Mouse (Mus musculus) forebrain, embryonic 12.5 days (tissue): Measurements from ENCODE around the gene Crocc2. TPM values are rescaled to one million over a fixed set of nuclear protein-coding genes. Genes with fewer than 3 reads are reported as not detected.

Source experiments
- ATAC-seq: fragments of 200-750 bp; cut with Nextera tagmentation; 2 replicates; pipeline ENCODE4 v1.8.0; 2017; ENCODE audit warnings: moderate TSS enrichment; ENCODE audit not compliant: low FRiP score
- H3K27ac ChIP-seq: fragments of 300-500 bp; sonication (generic); 2 replicates; pipeline ENCODE4 v1.5.1; 2016; ENCODE audit warnings: mild to moderate bottlenecking
- H3K27me3 ChIP-seq: fragments of 300-500 bp; sonication (generic); 2 replicates; pipeline ENCODE4 v1.6.1; 2016; ENCODE audit warnings: mild to moderate bottlenecking
- H3K36me3 ChIP-seq: fragments of 300-500 bp; sonication (generic); replicated peaks from 2 replicates; pipeline ENCODE4 v1.6.1; 2016; ENCODE audit warnings: mild to moderate bottlenecking
- H3K4me1 ChIP-seq: fragments of 300-500 bp; sonication (generic); 2 replicates; pipeline ENCODE4 v1.6.1; 2016
- H3K4me2 ChIP-seq: fragments of 300-500 bp; sonication (generic); 2 replicates; pipeline ENCODE4 v1.6.1; 2016; ENCODE audit warnings: mild to moderate bottlenecking, moderate library complexity
- H3K4me3 ChIP-seq: fragments of 300-500 bp; sonication (generic); replicated peaks from 2 replicates; pipeline ENCODE4 v1.5.1; 2016; ENCODE audit warnings: mild to moderate bottlenecking
- H3K9ac ChIP-seq: fragments of 300-500 bp; sonication (generic); 2 replicates; pipeline ENCODE4 v1.6.1; 2016; ENCODE audit warnings: mild to moderate bottlenecking
- H3K9me3 ChIP-seq: fragments of 300-500 bp; sonication (generic); 2 replicates; pipeline ENCODE4 v1.6.1; 2016
- WGBS: fragments of 180-500 bp; shearing (Covaris S2); methylation state at CpG from one replicate; pipeline ENCODE4 v1.1.7; 2016; 5-methylcytosine and 5-hydroxymethylcytosine counted together
- polyA plus RNA-seq: library from polyadenylated mRNA; unstranded; fragments of >200 nt; fragmentation: Nextera tagmentation; extraction: Ambion mirVana; gene quantifications from 2 replicates; pipeline ENCODE4 v1.2.1, GENCODE M21; 2016

Crocc2 gene
- polyA plus RNA-seq, 1 experiment from 2014 or later, result 0.14 TPM

DNA sequence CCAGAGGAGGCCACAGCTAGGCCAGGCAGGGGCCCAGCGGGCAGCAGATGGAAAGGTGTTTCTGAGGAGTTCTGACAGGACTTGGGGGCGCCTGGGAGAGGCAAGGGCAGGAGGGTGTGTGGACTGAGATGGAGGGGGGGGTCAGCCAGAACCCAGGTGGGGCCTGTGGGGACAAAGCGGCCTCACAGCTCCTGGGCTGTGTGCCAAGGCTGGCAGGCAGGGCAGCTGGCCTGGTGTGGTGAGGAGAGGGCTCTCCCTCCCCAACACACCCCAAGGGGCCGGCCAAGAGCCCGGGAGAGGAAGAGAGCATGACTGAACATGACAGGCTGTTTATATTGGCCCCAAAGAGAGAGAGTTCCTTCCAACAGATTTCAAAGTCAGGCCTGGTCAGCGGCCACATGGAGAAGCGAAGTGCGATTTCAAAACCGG is 41.7 kb downstream of the Crocc2 start:
- Histone ChIP-seq H3K4me1 (peaks cover 29% of the 10 kb centered on the region), H3K27ac (peak overlapping the region; percentile 27)
- 62% methylated on average over 9 of the region's 9 CpGs for WGBS

GRCm38 (mm10) chr1:93211019-93211418 is 42.5 kb downstream of the Crocc2 start:
- Histone ChIP-seq H3K9me3 (no peaks in the 10 kb centered on the region), H3K4me1 (peaks cover 29% of the 10 kb centered on the region), H3K27me3 (no peaks in the 10 kb centered on the region), H3K36me3 (no peaks in the 10 kb centered on the region), H3K27ac (no peak overlapping the region), H3K4me3 (no peak overlapping the region), H3K9ac (no peak overlapping the region), H3K4me2 (no peak overlapping the region)
- ATAC-seq, result no peak
- 88% methylated on average over 11 of the region's 11 CpGs for WGBS

More for the DNA sequence above, 41.7 kb downstream of the Crocc2 start:
- Histone ChIP-seq H3K4me2 (no peak overlapping the region), H3K9me3 (no peaks in the 10 kb centered on the region), H3K36me3 (no peaks in the 10 kb centered on the region), H3K9ac (no peak overlapping the region), H3K27me3 (no peaks in the 10 kb centered on the region), H3K4me3 (no peak overlapping the region)
- peak; percentile 63 for ATAC-seq

DNA sequence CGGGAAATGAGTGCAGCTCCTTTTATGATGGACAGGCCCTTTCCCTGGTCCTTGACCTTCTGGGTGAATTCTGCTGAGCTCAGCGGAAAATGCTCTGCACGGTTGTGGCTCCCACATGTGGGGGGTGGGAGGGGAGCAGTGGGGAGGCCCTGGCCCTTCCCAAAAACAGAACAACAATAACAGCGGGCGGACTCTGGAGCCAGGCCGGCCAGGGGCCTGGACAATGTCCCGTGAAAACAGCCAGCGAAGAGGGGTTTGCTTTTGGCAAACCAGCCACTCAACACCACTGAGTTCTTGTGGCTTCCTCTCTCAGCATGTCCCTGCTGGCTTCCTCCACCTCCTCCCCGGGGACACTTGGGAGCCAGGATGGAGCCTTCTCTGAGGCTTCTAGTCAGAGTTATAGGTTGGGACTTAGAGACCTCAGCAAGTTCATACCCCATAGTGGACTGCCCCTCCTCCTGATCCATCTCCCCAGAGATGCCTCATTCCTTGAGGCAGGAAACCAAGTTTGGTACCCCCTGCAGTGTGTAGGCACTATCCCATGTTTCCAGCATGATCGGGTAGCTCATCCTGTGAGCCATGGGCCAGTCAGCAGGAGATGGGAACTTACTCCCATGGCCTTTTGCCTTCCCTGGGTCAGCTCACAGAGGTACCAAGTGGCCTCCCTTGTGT is 43.2 kb downstream of the Crocc2 start:
- WGBS, result 49% methylated on average over 10 of the region's 10 CpGs
- no peaks in the 10 kb centered on the region for H3K27me3 ChIP-seq
- H3K4me1 ChIP-seq, result peaks cover 29% of the 10 kb centered on the region
- no peaks in the 10 kb centered on the region for H3K9me3 ChIP-seq
- H3K27ac ChIP-seq, result no peak overlapping the region
- no peak for ATAC-seq
- H3K4me2 ChIP-seq, result no peak overlapping the region
- H3K4me3 ChIP-seq, result no peak overlapping the region
- H3K36me3 ChIP-seq, result no peaks in the 10 kb centered on the region
- H3K9ac ChIP-seq, result no peak overlapping the region

- H3K27me3 ChIP-seq, result no peaks in the 10 kb centered on the region
- no peaks in the 10 kb centered on the region for H3K36me3 ChIP-seq
- no peak overlapping the region for H3K9ac ChIP-seq
- H3K4me2 ChIP-seq, result no peak overlapping the region
- ATAC-seq, result no peak
- no peaks in the 10 kb centered on the region for H3K9me3 ChIP-seq
- WGBS, result 80% methylated on average over 7 of the region's 7 CpGs
- H3K4me1 ChIP-seq, result peaks cover 29% of the 10 kb centered on the region
- H3K27ac ChIP-seq, result no peak overlapping the region
- H3K4me3 ChIP-seq, result no peak overlapping the region
Observed at GRCm38 (mm10) chr1:93212441-93212840, 43.9 kb downstream of the Crocc2 start.

DNA sequence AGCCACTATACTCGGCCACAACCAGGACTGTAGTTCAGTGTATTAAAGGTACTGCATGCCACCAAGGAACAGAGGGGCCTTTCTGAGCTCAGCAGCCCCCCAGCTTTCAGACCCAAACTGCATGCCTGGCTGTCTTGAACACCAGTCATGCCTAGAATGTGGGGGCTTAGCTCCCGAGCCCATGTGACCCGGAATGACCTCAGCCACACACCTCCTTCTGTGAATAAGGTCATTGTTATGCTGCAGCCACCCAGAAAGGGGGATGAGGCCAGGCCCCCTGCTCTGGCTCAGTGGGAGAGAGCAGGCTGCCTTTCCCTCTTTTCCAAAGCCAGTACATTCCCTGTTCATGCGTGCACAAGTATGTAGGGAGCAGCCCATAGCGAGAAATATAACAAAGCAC is 46.1 kb downstream of the Crocc2 start:
- peaks cover 29% of the 10 kb centered on the region for H3K4me1 ChIP-seq
- H3K27me3 ChIP-seq, result no peaks in the 10 kb centered on the region
- H3K27ac ChIP-seq, result no peak overlapping the region
- H3K4me3 ChIP-seq, result no peak overlapping the region
- H3K9ac ChIP-seq, result no peak overlapping the region
- ATAC-seq, result no peak
- H3K4me2 ChIP-seq, result no peak overlapping the region
- 20% methylated on average over 5 of the region's 5 CpGs for WGBS
- no peaks in the 10 kb centered on the region for H3K9me3 ChIP-seq
- no peaks in the 10 kb centered on the region for H3K36me3 ChIP-seq

DNA sequence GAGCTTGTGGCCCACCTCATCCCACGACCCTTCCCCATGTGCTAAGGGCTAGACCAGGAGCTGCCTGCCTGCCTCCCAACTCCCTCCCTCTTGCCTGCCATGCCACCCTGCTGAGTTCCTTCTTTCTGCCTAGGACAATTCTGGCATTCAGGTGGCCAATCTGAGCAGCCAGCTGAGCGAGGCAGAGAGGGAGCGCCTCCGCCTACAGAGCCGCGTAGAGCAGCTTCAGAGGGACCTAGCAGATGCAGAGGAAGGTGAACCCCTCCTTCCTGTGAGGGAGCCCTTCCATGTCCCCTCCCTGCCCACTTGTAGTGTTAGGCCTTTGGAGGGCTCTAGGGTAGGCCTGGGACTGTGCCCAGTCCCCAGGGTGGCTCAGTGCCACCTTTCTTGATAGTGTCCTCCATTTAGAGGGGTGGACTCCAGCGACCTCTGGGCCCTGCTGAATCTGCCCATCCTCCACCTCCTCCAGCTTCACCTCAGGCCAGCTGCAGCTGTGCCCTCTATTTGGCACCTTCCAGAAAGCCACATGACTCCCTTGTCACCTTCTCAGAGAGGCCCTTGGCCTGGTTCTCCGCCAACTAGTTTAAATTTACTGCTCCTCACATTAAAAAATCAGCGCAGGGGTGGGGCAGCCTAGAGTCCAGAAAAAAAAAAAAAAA is 48.4 kb downstream of the Crocc2 start:
- H3K9me3 ChIP-seq, result no peaks in the 10 kb centered on the region
- H3K36me3 ChIP-seq, result no peaks in the 10 kb centered on the region
- H3K4me3 ChIP-seq, result no peak overlapping the region
- no peaks in the 10 kb centered on the region for H3K27me3 ChIP-seq
- no peak for ATAC-seq
- H3K4me1 ChIP-seq, result peaks cover 10% of the 10 kb centered on the region
- WGBS, result 62% methylated on average over 9 of the region's 9 CpGs
- H3K27ac ChIP-seq, result no peak overlapping the region
- no peak overlapping the region for H3K9ac ChIP-seq
- H3K4me2 ChIP-seq, result no peak overlapping the region

GRCm38 (mm10) chr1:93217530-93217929 is 49.0 kb downstream of the Crocc2 start:
- Histone ChIP-seq H3K4me1 (peaks cover 10% of the 10 kb centered on the region), H3K4me3 (no peak overlapping the region), H3K9ac (no peak overlapping the region), H3K4me2 (no peak overlapping the region), H3K36me3 (no peaks in the 10 kb centered on the region), H3K27ac (no peak overlapping the region), H3K9me3 (no peaks in the 10 kb centered on the region), H3K27me3 (no peaks in the 10 kb centered on the region)
- WGBS, result 52% methylated on average over 7 of the region's 7 CpGs
- ATAC-seq, result no peak

- peaks cover 16% of the 10 kb centered on the region for H3K27me3 ChIP-seq
- H3K27ac ChIP-seq, result no peak overlapping the region
- 70% methylated on average over 7 of the region's 7 CpGs for WGBS
- no peak overlapping the region for H3K9ac ChIP-seq
- no peak overlapping the region for H3K4me2 ChIP-seq
- H3K4me3 ChIP-seq, result no peak overlapping the region
- peaks cover 10% of the 10 kb centered on the region for H3K4me1 ChIP-seq
- H3K36me3 ChIP-seq, result no peaks in the 10 kb centered on the region
- no peaks in the 10 kb centered on the region for H3K9me3 ChIP-seq
- no peak for ATAC-seq
Observed at GRCm38 (mm10) chr1:93220776-93221175, 52.3 kb downstream of the Crocc2 start.

- Histone ChIP-seq H3K9ac (no peak overlapping the region), H3K27ac (no peak overlapping the region), H3K4me1 (peaks cover 10% of the 10 kb centered on the region), H3K9me3 (no peaks in the 10 kb centered on the region), H3K4me3 (no peak overlapping the region), H3K36me3 (no peaks in the 10 kb centered on the region), H3K27me3 (peaks cover 16% of the 10 kb centered on the region), H3K4me2 (no peak overlapping the region; the same call in 1 of the 2 replicates)
- ATAC-seq, result no peak
- WGBS, result 5% methylated on average over 18 of the region's 18 CpGs
Observed at GRCm38 (mm10) chr1:93223972-93224371, 55.4 kb downstream of the Crocc2 start.

DNA sequence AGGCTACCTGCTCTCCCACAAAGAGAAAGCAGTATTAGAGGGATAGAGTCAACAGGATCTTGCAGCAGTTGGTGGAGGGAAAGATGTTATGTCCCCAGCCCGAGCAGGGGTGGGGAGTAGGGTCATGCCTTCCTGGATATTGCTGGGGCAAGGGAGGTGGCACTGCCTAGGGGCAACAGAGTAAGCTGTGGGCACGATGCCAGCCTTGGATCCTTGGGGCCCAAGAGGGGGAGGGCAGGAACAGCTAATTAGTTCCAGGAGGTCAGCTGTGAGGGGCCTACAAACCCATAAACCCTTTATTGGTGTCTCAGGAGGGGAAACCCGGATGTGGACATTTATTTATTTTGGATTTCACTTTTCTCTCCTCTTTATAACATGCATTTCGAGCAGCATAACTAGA is 56.7 kb downstream of the Crocc2 start:
- no peak overlapping the region for H3K4me3 ChIP-seq
- ATAC-seq, result no peak

DNA sequence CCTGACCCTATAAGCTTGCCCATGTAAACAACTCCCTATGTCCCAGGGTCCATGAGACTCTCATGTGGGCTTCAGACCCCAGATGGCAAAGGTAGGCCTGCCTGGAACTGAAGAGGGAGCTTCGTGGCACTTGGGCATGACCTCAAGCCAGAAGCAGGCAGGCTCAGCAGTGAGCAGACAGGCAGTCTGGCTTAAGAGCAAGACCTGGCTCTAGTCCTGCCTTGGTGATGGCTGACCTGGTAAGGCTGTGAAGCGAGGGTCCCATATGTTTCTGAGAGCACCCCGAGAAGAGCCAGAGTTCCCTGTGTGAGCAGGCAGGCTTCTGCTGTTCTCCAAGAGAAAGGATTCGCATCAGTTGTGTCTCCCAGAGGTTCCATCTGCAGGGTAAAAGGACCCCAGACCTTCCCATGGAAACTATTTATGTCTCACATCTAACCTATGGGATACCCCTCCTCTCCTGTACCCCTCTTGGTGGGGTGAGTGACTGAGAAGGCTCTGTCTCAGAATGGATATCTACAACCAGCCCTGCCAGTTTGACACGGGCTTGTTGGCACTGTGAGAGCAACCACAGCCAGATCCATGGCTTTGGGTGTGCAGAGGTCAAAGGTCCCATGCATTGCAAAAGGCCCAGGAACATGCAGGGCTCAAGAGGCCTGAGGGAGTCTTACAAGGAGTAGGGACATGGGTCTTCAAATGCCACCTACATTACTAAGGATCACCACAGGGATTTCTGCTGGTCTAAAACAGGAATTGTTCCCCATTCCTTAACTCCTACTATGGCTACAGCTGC is 57.4 kb downstream of the Crocc2 start:
- H3K4me1 ChIP-seq, result peaks cover 10% of the 10 kb centered on the region
- ATAC-seq, result no peak
- H3K4me3 ChIP-seq, result no peak overlapping the region
- no peak overlapping the region for H3K27ac ChIP-seq
- H3K4me2 ChIP-seq, result no peak overlapping the region
- peaks cover 16% of the 10 kb centered on the region for H3K27me3 ChIP-seq
- WGBS, result 79% methylated on average over 5 of the region's 5 CpGs
- H3K36me3 ChIP-seq, result no peaks in the 10 kb centered on the region
- no peaks in the 10 kb centered on the region for H3K9me3 ChIP-seq
- no peak overlapping the region for H3K9ac ChIP-seq

More for the DNA sequence above, 56.7 kb downstream of the Crocc2 start:
- H3K27me3 ChIP-seq, result peaks cover 16% of the 10 kb centered on the region
- no peaks in the 10 kb centered on the region for H3K9me3 ChIP-seq
- H3K36me3 ChIP-seq, result no peaks in the 10 kb centered on the region
- peaks cover 10% of the 10 kb centered on the region for H3K4me1 ChIP-seq
- H3K4me2 ChIP-seq, result no peak overlapping the region
- WGBS, result 60% methylated on average over 4 of the region's 4 CpGs
- no peak overlapping the region for H3K9ac ChIP-seq
- no peak overlapping the region for H3K27ac ChIP-seq

DNA sequence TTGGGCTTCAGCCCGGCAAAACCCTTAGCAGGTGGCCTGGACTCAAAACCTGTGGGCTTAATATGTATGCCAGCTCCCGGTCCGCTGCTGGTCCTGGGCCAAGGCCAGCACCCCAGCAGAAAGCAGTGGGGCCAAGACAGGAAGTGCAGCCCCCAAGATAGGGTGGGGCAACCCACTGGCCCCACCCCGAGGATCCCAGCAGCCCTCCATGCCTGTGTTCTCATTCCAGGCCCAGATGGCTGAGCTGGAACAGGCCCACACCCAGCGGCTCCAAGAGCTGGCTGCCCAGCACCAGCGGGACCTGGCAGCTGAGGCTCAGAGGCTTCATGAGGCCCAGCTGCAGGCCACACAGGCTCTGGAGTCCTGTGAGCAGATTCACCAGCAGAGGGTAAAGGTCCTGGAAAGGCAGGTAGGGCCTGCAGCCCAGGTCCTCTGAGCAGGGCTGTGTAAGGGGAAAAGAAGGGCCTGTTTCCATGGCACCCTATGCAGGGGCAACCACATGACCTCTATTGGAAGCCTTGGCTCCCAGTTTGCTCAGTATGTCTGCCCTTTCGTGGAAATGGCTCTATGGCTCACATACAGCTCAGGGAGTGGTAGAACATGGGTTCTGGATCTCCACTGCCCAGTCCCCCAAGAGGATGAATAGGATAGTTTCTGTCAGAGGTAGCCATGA is 58.9 kb downstream of the Crocc2 start:
- Histone ChIP-seq H3K9ac (no peak overlapping the region), H3K9me3 (no peaks in the 10 kb centered on the region), H3K4me3 (no peak overlapping the region), H3K4me1 (peaks cover 10% of the 10 kb centered on the region), H3K27me3 (peaks cover 19% of the 10 kb centered on the region), H3K27ac (no peak overlapping the region), H3K36me3 (no peaks in the 10 kb centered on the region), H3K4me2 (no peak overlapping the region)
- no peak for ATAC-seq
- 79% methylated on average over 7 of the region's 7 CpGs for WGBS
